Mouse (Mus musculus) right cerebral cortex, postnatal 36 days (tissue): ENCODE measurements at regions not wholly inside any gene's neighbourhood (a gene's known extent, or its start where the extent isn't known, plus 50 kb on each side); places are given as distances from the start of the nearest gene placed in this dataset.

Experiments
- DNase-seq, 2 experiments: peaks; one replicate each; pipeline ENCODE4 v3.0.0; 2022; ENCODE audit warnings: low spot score in 2 of 2, mixed read lengths in 1 of 2

DNA sequence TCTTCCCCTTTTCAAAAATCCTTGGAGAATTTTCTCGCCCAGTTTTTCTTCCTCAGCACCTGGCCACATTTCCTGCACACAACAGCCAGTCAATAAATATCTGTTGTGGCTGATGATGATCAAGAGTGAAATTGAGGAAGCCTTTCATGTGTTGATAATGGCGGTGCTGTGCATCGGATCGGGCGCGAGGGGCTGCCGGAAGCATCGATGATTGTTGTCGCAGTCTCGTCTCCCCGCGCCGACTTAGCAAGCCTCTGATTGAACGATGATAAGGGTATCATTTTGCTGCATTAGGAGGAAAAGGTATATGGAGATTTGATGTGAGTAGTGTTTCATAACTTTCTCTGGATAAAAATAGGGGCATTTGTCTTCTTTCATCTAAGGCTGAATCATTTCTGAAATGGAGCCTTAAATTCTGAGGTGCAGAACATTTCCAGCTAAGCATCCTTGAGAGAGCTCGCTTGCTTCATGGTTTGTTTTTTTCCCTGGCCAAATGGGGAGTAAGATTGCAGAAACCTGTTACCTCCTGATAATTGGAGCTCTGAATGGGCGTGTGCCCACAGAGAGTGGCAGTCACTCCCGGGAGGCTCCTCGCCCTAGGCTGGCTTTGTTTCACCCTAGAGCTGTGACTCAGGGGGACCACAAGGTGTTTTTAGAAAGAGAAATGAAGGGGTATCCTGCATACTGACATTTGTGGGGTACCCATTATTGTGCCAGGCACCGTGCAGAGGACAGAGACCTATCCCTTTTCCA is 94.8 kb upstream of the Podxl start:
- DNase-seq: no peak

DNA sequence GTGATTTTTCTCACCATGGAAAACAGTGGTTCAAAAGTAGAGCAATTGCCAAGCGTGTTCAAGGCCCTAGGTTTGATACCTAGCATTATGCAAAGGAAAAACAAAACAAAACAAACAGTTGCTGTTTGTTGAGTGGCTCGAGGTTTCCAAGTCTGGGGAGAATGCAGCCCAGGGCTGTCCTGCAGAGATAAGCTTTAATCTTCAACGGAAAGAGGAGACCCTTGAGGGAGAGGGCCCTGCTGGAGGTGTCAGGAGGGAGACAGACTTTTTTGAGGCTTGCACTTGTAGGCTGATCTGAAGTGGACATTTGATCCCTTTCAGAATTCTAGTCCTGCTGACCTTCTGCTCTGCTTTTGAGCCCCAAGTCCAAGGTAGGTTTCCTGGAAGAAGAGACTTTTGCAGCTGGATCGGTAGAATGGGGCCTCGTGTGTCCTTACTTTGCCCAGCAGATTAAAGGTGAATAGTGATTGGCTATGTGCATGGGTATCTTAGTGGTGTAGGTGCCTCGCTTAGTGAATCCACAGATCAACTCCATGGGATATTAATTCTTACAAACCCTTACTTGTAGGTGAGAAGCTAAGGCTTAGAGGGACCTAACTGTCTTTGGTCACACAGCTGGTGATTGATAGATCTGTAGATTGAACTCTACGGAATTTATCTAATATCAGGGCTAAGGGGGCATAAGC is 87.2 kb upstream of the Podxl start:
- DNase-seq: no peak

GRCm38 (mm10) chr6:31645261-31645660 is 81.5 kb upstream of the Podxl start:
- no peak for DNase-seq

GRCm38 (mm10) chr6:31644504-31644903 is 80.7 kb upstream of the Podxl start:
- DNase-seq: no peak

- no peak for DNase-seq
Measured at GRCm38 (mm10) chr6:31642451-31642942, 78.7 kb upstream of the Podxl start.

- DNase-seq: no peak
Measured at GRCm38 (mm10) chr6:31640745-31641144, 77.0 kb upstream of the Podxl start.

- DNase-seq: peak; percentile 28 to 64
Measured at GRCm38 (mm10) chr6:31639460-31639859, 75.7 kb upstream of the Podxl start.

DNA sequence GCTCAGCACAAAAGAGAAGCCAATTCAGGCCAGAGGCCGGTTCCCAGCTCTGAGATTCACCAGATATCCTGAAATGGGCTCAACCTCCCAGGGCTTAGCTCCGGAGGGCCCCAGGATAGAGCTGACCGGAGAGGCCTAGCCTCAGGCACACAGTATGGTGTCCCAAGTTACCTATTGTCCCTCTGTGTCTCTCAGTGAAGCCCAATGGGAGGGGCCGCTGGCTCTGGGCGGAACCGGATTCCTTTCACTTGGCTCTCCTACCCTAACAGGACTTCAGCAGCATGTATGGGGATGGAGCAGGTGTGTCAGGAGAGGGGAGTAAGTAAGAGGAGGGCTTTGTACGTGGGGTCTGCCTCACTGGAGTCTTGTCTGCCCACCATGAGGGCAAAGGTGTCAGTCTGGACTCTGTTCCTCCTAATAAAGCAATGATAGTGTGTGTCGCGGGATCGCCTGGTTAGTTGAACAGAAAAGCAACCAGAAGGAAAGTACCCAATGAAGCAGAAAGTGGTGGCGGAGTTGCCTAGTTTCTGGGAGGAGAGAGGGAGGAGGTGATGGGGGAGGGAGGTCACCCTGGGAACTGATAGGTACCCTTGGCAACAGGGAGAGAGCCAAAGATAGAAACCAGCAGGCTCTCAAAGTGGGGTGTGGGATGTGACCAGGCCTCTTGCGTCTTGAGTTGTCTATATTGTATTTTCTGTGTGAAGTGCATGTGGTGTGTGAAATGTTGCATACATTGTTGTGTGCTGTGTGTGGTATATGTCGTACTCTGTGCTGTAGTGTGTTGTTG is 74.8 kb upstream of the Podxl start:
- no peak for DNase-seq

- no peak for DNase-seq
Measured at GRCm38 (mm10) chr6:31637371-31638052, 73.7 kb upstream of the Podxl start.

DNA sequence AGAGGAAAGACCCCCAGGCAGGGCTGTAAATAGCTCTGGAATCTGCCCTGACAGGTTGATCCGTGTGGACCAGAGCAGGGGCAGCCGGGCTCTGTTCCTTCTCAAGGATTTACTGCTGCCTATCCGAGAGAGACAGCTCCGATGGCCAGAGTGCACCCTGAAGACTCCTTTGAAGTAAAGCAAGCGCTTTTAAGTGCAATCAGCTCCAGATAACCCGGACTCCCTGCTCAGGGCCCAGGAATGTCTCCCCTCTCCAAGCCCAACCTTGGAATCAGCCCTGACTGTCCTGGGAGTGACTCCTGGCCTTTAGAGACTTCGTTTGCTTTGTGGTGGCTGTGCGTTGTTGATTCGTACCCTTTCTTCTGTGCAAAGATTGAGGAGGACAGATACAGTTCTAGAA is 73.2 kb upstream of the Podxl start:
- DNase-seq: no peak

GRCm38 (mm10) chr6:31632485-31632884 is 68.7 kb upstream of the Podxl start:
- DNase-seq: no peak

DNA sequence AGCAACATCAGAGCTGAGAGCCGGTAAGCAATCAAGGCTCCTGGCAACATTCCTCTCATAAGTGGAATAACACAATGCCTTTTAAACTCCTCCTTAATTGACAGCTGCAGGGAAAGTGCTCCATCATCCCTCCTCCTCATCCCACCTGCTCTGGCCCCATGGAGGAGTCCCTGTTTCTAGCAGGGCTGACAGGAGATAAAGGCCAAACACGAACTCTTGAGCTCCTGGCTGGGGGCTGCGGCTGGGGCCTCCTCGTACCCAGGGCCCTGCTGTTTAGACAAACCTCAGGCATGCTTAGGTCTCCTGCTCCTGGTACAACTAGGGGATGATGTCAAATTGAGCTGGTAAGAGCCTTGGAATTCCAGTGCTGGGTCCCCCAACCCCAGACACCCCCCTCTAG is 66.2 kb upstream of the Podxl start:
- DNase-seq: no peak

GRCm38 (mm10) chr6:31627912-31628311 is 64.1 kb upstream of the Podxl start:
- no peak for DNase-seq

GRCm38 (mm10) chr6:31625055-31625454 is 61.3 kb upstream of the Podxl start:
- no peak for DNase-seq

DNA sequence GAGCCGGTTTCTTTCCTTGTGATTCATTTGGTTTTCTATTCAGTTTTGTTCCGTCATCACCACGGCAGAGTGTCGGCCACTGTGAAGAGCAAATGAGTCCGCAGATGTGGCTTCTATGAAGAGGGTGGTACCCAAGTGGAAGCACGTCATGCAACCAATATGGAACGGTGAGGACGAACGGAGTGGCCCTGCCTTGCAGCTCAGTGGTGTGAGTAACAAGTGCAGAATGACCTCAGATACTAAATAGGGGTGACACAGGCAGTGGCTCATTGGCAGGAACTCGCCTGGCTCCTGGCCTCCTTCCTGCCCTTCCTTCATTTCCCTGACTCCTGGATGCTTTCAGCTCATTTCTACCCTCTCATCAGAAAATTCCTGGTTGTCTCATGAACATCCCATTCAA is 60.6 kb upstream of the Podxl start:
- DNase-seq: no peak

- no peak for DNase-seq
Measured at GRCm38 (mm10) chr6:31621023-31621422, 57.2 kb upstream of the Podxl start.

DNA sequence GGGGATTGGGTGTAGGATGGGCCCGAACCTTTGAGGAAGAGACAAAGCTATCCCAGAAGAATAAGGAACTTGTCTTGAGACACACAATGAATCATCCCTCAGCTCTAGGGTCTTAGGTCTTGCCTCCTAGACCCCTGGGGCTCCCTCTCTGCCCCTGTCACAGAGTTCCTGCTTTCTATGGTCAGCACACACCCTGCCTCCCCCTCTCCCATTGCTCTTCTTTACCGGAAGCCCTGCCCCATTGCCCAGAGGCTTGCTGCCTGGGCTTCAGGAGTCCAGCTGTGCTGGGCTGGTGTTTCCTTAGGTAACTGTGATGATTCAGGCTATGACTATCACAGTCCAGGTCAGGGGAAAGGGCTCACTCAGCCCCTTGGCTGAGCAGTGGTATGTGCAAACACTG is 55.1 kb upstream of the Podxl start:
- no peak for DNase-seq

DNA sequence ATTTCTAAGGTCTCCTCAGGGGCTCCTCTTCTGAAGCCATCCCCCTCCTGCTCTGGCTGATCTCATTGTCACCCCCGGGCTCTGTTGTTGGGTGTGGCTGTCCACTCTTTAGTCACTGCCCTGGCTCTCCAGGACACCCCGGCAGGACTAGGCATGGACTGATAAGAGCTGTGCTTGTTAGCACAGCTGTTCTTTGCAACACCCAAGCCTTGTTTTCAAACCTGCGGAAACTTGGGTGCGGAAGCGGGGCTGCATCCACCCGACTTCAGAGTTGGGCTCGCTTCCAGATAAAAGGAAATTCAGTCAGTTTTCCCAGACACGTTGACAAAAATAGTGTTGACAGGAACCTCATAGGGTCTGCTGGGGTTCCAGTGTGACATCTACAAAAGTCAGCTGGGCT is 53.6 kb upstream of the Podxl start:
- no peak for DNase-seq

DNA sequence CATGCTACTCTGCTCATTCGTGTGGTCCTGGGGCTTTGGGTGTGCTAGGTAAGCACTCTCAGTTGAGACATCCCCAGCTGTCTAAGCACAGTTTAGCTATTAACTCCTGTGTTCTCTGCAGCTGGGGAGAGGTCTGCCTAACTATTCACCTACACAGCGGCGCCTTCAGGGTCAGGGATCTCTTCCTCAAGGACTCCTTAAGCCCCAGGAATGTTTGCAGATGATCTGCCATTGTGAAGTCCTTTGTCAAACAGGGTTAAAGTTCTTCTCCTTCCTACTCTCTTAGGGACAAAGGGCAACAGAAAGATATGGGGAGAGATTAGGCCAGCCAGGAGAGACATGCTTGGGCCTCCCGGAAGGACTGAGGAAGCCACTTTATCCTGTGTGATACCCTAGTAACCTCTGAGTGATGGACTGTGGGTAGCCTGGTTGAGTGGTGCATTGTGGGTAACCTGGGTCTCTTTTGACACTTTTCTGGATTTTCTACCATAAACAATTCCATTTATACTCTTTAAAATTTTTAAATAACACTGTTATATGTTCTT is 51.7 kb upstream of the Podxl start:
- no peak for DNase-seq

DNA sequence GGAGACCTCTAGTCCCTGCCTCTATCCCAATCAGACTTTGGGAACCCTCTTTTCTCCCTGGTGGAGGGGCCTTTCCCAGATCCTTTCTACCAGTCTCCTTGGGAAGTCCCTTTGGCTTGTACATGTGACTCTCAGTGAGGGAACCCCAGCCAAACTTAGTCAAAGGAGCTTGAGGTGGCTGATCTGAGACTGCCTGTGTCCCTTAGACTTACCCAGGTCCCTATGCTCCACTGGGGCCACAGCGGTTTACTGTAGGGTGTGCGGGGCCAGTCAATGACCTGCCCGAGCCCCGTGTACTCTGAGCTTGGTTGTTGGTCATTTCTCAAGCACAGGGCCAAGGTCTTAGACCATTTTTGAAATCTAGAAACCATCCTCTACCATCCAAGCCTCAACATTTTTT is 50.8 kb upstream of the Podxl start:
- no peak for DNase-seq

GRCm38 (mm10) chr6:31613590-31614319 is 50.0 kb upstream of the Podxl start:
- no peak for DNase-seq
